Mouse (Mus musculus) liver, adult 2 months (tissue): Measurements from ENCODE around the gene Cep170b. TPM values are rescaled to one million over a fixed set of nuclear protein-coding genes. Genes with fewer than 3 reads are reported as not detected.

Experiments used
- DNase-seq: peaks from one replicate; pipeline ENCODE4 v3.0.0-alpha.2; 2011; ENCODE audit warnings: low read depth, low spot score; ENCODE audit errors: extremely low read depth
- H3K27ac ChIP-seq: fragments of 200-500 bp; replicated peaks from 2 replicates; pipeline ENCODE4 v1.5.1; 2012; ENCODE audit warnings: low read depth, mild to moderate bottlenecking, control low read depth, inconsistent platforms, low read length; ENCODE audit not compliant: insufficient read depth
- H3K27me3 ChIP-seq: fragments of 200-500 bp; 2 replicates; pipeline ENCODE4 v1.6.1; 2012; ENCODE audit warnings: mild to moderate bottlenecking, moderate library complexity, low read length, inconsistent platforms; ENCODE audit not compliant: control insufficient read depth, insufficient read depth
- H3K36me3 ChIP-seq: fragments of 200-500 bp; 2 replicates; pipeline ENCODE4 v1.6.1; 2012; ENCODE audit warnings: low read length, inconsistent platforms; ENCODE audit not compliant: control insufficient read depth, insufficient read depth
- H3K4me1 ChIP-seq: fragments of 200-500 bp; 2 replicates; pipeline ENCODE4 v1.6.1; 2011; ENCODE audit warnings: low read length; ENCODE audit not compliant: control insufficient read depth, insufficient read depth
- H3K4me3 ChIP-seq: fragments of 200-500 bp; 2 replicates; pipeline ENCODE4 v1.5.1; 2011; ENCODE audit warnings: low read depth, mild to moderate bottlenecking, control low read depth, low read length, moderate library complexity; ENCODE audit not compliant: insufficient read depth
- H3K79me2 ChIP-seq: fragments of 200-500 bp; 2 replicates; pipeline ENCODE4 v1.6.1; 2012; ENCODE audit warnings: inconsistent platforms, mild to moderate bottlenecking, low read length, moderate library complexity; ENCODE audit not compliant: control insufficient read depth, insufficient read depth
- H3K9ac ChIP-seq: fragments of 200-500 bp; 2 replicates; pipeline ENCODE4 v1.6.1; 2012; ENCODE audit warnings: low read depth, mild to moderate bottlenecking, control low read depth, inconsistent platforms, low read length
- CTCF ChIP-seq: fragments of 200-500 bp; IDR thresholded peaks from 2 replicates; pipeline ENCODE4 v1.5.1; 2011; ENCODE audit warnings: low read depth, low read length, control low read depth
- POLR2A ChIP-seq: fragments of 200-500 bp; IDR thresholded peaks from 2 replicates; pipeline ENCODE4 v1.6.1; 2011; ENCODE audit warnings: low read length, control low read depth; ENCODE audit not compliant: insufficient read depth; ENCODE audit errors: extremely low read depth
- WGBS: fragments of 180-500 bp; shearing (Covaris S2); methylation state at CpG from one replicate; pipeline ENCODE4 v1.1.7; 2018; 5-methylcytosine and 5-hydroxymethylcytosine counted together
- polyA plus RNA-seq: library from polyadenylated mRNA; depleted of rRNA; stranded (reverse); fragments of >200 nt; gene quantifications from 2 replicates; pipeline ENCODE4 v1.2.3, GENCODE M21; 2012
- total RNA-seq: library from RNA; depleted of rRNA; stranded (reverse); fragments of >200 nt; gene quantifications from 2 replicates; pipeline ENCODE4 v1.2.3, GENCODE M21; 2014

Cep170b gene
- total and polyA plus RNA-seq, 2 experiments = 7.9 to 29.7 TPM

DNA sequence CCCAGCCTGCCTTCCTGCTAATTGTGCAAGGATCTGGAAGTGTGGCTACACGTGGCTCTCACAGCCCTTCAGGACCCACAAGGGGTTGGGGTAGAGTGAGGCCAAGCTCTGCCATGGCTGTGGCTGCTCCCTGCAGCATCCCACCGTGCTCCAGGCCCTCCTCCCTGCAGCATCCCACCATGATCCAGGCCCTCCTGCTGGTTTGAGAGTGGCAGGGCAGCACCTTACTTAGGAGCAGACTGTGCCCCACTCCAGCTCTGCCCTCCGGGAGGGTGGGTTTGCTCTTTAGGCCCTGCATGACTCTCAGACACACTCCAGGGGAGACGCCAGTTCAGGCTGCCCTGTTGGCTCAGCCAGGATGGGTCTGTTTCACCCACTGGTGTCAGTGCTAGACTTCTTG is 50.1 kb downstream of the Cep170b start:
- 77% methylated on average over 4 of the region's 4 CpGs for WGBS
- no peaks in the 10 kb centered on the region for H3K79me2 ChIP-seq
- no peaks in the 10 kb centered on the region for H3K36me3 ChIP-seq
- no peak for TF ChIP-seq POLR2A
- TF ChIP-seq CTCF = no peak
- H3K9ac ChIP-seq = no peak overlapping the region
- no peak for DNase-seq
- no peak overlapping the region for H3K27ac ChIP-seq
- no peak overlapping the region for H3K4me3 ChIP-seq
- no peaks in the 10 kb centered on the region for H3K4me1 ChIP-seq
- H3K27me3 ChIP-seq = no peaks in the 10 kb centered on the region

GRCm38 (mm10) chr12:112772306-112772705 is 52.1 kb downstream of the Cep170b start:
- H3K36me3 ChIP-seq = no peaks in the 10 kb centered on the region
- H3K79me2 ChIP-seq = no peaks in the 10 kb centered on the region
- H3K27me3 ChIP-seq = no peaks in the 10 kb centered on the region
- TF ChIP-seq CTCF (no peak), POLR2A (no peak)
- no peak overlapping the region for H3K4me3 ChIP-seq
- H3K9ac ChIP-seq = no peak overlapping the region
- no peak overlapping the region for H3K27ac ChIP-seq
- H3K4me1 ChIP-seq = no peaks in the 10 kb centered on the region
- 88% methylated on average over 14 of the region's 14 CpGs for WGBS
- no peak for DNase-seq

DNA sequence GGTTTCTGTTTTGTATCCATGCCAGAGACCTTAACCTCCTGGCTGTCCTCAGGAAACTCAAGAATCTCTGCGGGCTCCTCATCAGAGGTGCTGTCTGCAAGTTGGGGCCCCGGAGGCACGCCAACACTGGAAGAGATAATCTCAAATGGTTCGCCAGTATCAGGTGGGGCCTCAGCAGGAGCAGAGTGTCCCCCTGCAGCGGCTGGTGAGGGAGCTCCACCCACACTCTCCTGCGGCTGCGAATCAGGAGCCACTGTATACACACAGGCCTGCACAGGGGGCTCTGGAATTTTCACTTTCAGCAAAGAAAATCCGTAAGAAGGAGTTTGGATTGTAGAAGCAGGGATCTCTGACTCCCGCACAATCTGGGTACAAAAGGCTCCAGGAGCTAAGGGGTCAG is 53.1 kb downstream of the Cep170b start:
- no peak for DNase-seq
- WGBS = 40% methylated on average over 9 of the region's 9 CpGs
- TF ChIP-seq CTCF (no peak), POLR2A (no peak)
- H3K9ac ChIP-seq = no peak overlapping the region
- no peaks in the 10 kb centered on the region for H3K27me3 ChIP-seq
- no peaks in the 10 kb centered on the region for H3K4me1 ChIP-seq
- H3K36me3 ChIP-seq = no peaks in the 10 kb centered on the region
- H3K27ac ChIP-seq = no peak overlapping the region
- no peak overlapping the region for H3K4me3 ChIP-seq
- no peaks in the 10 kb centered on the region for H3K79me2 ChIP-seq

DNA sequence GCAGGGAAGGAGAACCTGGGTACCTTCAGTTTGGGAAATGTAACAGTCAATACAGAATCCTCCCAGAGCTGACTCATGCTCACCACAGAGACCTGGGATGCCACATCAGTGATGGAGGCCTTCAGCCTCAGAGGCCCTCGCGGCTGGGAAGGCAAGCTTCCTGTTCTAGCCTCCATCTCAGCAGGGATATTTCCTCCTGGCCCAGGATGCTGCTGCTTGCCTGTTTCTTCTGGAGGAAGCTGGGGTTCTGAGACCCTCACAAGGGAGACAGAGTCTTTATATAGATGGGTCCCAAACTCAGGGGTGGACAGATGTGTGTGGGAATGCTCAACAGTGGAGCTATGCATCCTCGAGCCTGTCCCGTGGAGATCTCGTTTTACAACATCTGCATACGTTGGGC is 53.8 kb downstream of the Cep170b start:
- Histone ChIP-seq H3K79me2 (no peaks in the 10 kb centered on the region), H3K36me3 (no peaks in the 10 kb centered on the region), H3K27ac (no peak overlapping the region), H3K4me3 (no peak overlapping the region), H3K27me3 (no peaks in the 10 kb centered on the region), H3K9ac (no peak overlapping the region), H3K4me1 (no peaks in the 10 kb centered on the region)
- no peak for DNase-seq
- 83% methylated on average over 6 of the region's 6 CpGs for WGBS
- TF ChIP-seq CTCF (no peak), POLR2A (no peak)

DNA sequence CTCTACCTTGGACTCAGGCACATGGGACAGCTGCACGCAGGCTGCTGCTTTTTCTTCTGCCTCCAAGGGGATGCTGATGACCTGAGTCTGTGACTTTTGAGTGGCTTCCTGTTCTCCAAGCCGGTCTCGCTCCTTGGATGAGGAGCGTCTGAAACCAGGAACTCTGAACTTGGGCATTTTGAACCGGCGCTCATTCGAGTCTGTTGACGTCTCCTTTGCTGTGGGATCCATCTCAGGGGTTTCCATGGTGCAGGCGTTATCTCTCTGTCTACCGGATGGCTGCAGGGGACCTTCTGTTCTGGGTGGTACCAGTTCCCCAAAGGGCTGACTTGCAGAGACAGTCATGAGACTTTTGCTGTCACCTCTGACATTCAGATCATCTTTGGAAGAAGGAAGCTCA is 54.2 kb downstream of the Cep170b start:
- no peak overlapping the region for H3K4me3 ChIP-seq

DNA sequence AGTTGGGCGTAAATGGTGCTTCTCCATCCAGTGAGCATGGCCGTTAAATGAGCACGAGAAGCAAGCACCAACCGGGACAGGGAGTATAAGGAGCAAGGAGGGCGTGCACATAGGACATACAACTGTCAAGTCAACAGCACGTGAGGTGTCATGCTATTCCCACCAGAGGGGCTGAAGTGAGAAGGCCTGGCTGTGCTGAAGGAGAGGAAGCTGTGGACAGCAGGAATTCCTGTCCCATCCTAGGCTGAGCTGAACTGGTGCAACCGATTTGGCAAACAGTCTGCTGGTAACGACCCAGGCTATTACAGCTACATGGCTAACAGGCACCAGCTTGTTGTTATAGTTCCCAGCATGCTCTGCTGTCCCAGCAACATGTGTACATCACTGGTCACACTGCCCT is 70.8 kb downstream of the Cep170b start:
- TF ChIP-seq CTCF = no peak
- TF ChIP-seq POLR2A = no peak
- Histone ChIP-seq H3K27me3 (no peaks in the 10 kb centered on the region), H3K9ac (no peak overlapping the region), H3K36me3 (no peaks in the 10 kb centered on the region), H3K4me3 (no peak overlapping the region), H3K79me2 (no peaks in the 10 kb centered on the region), H3K27ac (no peak overlapping the region), H3K4me1 (no peaks in the 10 kb centered on the region)
- DNase-seq = no peak
- 68% methylated on average over 8 of the region's 8 CpGs for WGBS

More for the DNA sequence above, 54.2 kb downstream of the Cep170b start:
- TF ChIP-seq POLR2A (no peak), CTCF (no peak)
- WGBS = 89% methylated on average over 10 of the region's 10 CpGs
- no peak for DNase-seq
- Histone ChIP-seq H3K79me2 (no peaks in the 10 kb centered on the region), H3K27me3 (no peaks in the 10 kb centered on the region), H3K27ac (no peak overlapping the region), H3K36me3 (no peaks in the 10 kb centered on the region), H3K9ac (no peak overlapping the region), H3K4me1 (no peaks in the 10 kb centered on the region)
